Mouse (Mus musculus) spleen, embryonic (tissue): ENCODE data around the gene D17H6S53E.

Experiments used
- CTCF ChIA-PET: fragments of 350-600 bp; sonication (Branson Sonifier 250); formaldehyde crosslinking; loops from one replicate; lab custom pipeline; 2022; lab: Charles Lee

Gene D17H6S53E

DNA sequence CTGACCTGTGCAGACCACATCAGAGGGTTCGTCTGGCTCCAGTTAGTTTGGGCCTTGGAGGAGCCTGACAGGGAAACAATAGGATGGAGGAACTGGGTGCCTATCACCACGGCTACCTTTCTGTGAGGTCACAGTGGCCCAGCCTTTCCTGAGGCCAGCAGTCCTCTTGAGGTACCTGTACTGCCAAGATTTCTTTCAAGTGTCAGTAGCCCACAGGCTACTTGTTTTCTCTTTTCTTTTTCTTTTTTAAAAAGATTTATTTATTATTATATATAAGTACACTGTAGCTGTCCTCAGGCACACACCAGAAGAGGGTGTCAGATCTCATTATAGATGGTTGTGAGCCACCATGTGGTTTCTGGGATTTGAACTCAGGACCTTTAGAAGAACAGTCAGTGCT lies 49.8 kb downstream of the D17H6S53E start, which contains the start of gene Aif1:
TSS of gene Aif1 (minus strand) at position 101 of the 400 bp plus-strand sequence.
- CTCF ChIA-PET = interaction anchor here (0.6 kb wide), 1 partner anchor 89 kb away, joined by 12 read pairs; no protein-coding TSS in a partner anchor
